Mouse (Mus musculus): ENCODE data around the gene Morn4. TPM values are rescaled to one million over a fixed set of nuclear protein-coding genes. Genes with fewer than 3 reads are reported as not detected.
A peak's percentile ranks its signal among the peaks of the same experiment; 100 is the strongest.

Morn4 gene
- polyA plus RNA-seq, 1 experiment from 2014 or later = 37.7 TPM

DNA sequence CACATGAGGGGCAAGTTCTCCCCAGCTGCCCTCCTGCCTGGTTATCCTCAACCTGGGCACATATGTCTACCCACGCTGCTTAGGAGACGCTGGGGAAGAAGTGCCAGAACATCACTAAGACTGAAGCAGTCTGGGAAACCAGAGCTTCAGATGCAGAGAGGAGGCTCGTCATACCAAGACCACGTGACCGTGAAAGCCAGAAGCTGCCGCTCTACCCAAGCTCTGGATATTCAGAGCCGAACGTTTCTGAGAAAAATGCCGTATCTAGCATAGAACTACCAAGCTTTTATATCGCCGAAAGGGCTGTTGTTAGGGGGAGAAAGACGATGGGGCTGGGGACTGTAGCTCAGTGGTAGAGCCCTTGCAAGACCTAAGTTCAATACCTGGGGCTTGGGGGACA, 47.8 kb downstream of the Morn4 start:
- Histone ChIP-seq H3K27ac (no peak overlapping the region), H3K4me2 (no peak overlapping the region), H3K36me3 (peaks cover 12% of the 10 kb centered on the region; the same call in 1 of the 2 replicates), H3K4me1 (replicated peaks) (peaks cover 21% of the 10 kb centered on the region), H3K9ac (replicated peaks) (no peak overlapping the region), H3K27me3 (peaks cover 20% of the 10 kb centered on the region; the same call in 1 of the 2 replicates), H3K9me3 (no peaks in the 10 kb centered on the region), H3K4me3 (replicated peaks) (no peak overlapping the region)
- WGBS = 91% methylated on average over 12 of the region's 12 CpGs
- ATAC-seq (ENCODE audit: insufficient number of reproducible peaks, insufficient read depth, low FRiP score, low TSS enrichment, low read depth) = no peak

DNA sequence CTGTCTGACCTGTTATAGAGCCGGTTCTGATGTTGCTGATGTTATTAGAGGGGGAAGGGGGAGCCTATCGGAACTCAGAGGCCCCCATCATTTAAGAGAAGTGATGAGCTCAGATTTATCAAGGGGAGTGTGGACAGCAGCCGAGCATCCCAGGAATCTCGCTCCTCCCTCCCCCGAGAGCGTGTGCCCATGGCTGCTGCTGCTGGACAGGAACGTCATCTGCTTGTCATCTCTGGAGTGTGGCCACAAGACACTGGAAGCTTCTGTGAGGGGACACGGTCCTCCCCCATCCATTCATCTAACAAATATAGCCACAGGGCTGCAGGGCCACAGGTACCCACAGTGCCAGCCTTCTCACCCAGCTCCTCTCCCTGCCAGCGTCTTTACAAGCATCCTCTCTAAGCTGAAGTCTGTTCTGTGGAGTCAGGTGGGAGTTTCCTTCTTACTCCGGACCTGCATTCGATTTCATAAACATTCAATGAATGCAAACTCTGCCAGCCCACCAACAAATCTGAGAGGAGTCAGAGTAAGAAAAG, 48.9 kb downstream of the Morn4 start:
- no peak overlapping the region for H3K9ac ChIP-seq (replicated peaks)
- H3K27me3 ChIP-seq = peaks cover 20% of the 10 kb centered on the region; the same call in 1 of the 2 replicates
- peaks cover 21% of the 10 kb centered on the region for H3K4me1 ChIP-seq (replicated peaks)
- peaks cover 18% of the 10 kb centered on the region for H3K36me3 ChIP-seq
- no peak overlapping the region for H3K4me2 ChIP-seq
- H3K9me3 ChIP-seq = no peaks in the 10 kb centered on the region
- no peak for ATAC-seq (ENCODE audit: insufficient number of reproducible peaks, insufficient read depth, low FRiP score, low TSS enrichment, low read depth)
- 75% methylated on average over 11 of the region's 11 CpGs for WGBS
- no peak overlapping the region for H3K4me3 ChIP-seq (replicated peaks)
- no peak overlapping the region for H3K27ac ChIP-seq

DNA sequence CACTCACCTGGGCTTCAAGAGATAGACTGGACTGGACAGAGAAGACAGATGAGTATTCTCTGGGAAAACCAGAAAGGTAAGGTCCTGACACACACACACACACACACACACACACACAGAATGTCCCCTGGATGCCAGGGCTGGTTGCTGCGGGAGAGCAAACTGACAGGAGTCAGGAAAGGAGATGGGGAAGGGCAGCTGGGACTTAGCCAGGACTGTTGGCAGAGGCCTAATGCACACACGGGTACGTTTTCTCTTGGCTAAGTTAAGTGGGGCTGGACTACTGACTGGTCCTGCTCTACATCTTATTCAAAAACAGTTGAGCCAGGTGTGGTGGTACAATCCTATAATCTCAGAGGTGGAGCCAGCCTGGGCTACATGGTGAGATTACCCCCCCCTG, 49.8 kb downstream of the Morn4 start:
- no peak overlapping the region for H3K27ac ChIP-seq
- no peak overlapping the region for H3K4me2 ChIP-seq
- ATAC-seq (ENCODE audit: insufficient number of reproducible peaks, insufficient read depth, low FRiP score, low TSS enrichment, low read depth) = no peak
- H3K4me1 ChIP-seq (replicated peaks) = peaks cover 21% of the 10 kb centered on the region
- peaks cover 18% of the 10 kb centered on the region for H3K36me3 ChIP-seq
- H3K4me3 ChIP-seq (replicated peaks) = no peak overlapping the region
- H3K9me3 ChIP-seq = no peaks in the 10 kb centered on the region
- H3K9ac ChIP-seq (replicated peaks) = no peak overlapping the region
- peaks cover 17% of the 10 kb centered on the region; the same call in 1 of the 2 replicates for H3K27me3 ChIP-seq
- 89% methylated on average over 3 of the region's 3 CpGs for WGBS

DNA sequence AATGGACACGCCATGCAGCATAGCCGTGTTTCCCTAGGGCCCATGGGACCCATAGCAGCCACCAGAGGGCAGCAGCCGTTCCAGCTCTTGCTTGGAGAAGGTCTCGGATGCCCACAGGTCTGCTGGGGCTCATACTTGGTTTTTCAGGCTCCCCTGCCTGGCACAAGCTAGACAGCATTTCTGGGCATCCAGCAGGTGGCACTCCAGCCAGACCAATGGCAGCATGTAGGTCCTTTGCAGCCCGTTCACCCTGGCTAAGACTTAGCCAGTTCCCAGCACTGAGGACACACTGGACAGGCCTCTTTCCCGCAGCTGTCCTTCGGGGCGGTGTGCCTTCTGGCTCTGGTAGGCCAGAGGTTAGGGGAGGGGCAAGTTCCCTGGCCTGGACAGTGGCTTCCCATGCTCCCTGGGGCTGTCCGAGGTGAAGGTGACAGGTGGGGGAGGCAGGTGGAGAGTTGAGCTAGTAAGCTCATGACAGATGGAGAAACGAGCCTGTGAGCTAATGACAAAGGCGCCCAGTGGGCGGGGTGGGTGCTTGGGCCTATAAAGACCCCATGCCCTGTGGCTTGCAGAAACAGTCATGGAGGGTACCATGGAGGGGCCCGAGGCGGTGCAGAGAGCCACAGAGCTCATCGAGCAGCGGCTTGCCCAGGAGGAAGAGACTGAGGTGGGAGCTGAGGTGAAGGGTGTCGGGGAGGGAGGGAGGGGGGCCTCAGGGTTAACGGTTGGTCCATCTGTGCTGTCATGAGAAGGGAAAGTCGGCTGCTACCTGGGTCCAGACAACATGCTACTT, 50.5 kb downstream of the Morn4 start, which contains the start of gene Ankrd2:
TSS of gene Ankrd2 (plus strand) at position 545 of the 793 bp plus-strand sequence.
- peaks cover 18% of the 10 kb centered on the region for H3K36me3 ChIP-seq
- peaks cover 14% of the 10 kb centered on the region; the same call in 1 of the 2 replicates for H3K27me3 ChIP-seq
- ATAC-seq (ENCODE audit: insufficient number of reproducible peaks, insufficient read depth, low FRiP score, low TSS enrichment, low read depth) = peak; percentile 56; the same call in 1 of the 2 replicates
- 66% methylated on average over 19 of the region's 19 CpGs for WGBS
- peak within 1 kb of the TSS; percentile 70; the same call in 1 of the 2 replicates for H3K27ac ChIP-seq
- peak within 1 kb of the TSS; percentile 21; the same call in 1 of the 2 replicates for H3K4me2 ChIP-seq
- H3K4me1 ChIP-seq (replicated peaks) = peaks cover 21% of the 10 kb centered on the region
- H3K4me3 ChIP-seq (replicated peaks) = no peak within 1 kb of the TSS
- H3K9me3 ChIP-seq = no peaks in the 10 kb centered on the region
- no peak within 1 kb of the TSS for H3K9ac ChIP-seq (replicated peaks)

- H3K9ac ChIP-seq (replicated peaks) = no peak overlapping the region
- WGBS = 51% methylated on average over 11 of the region's 11 CpGs
- H3K4me1 ChIP-seq (replicated peaks) = peaks cover 21% of the 10 kb centered on the region
- ATAC-seq (ENCODE audit: insufficient number of reproducible peaks, insufficient read depth, low FRiP score, low TSS enrichment, low read depth) = 0 out of 2 replicates have a peak, but pooled peaks have one; percentile 12
- peaks cover 18% of the 10 kb centered on the region for H3K36me3 ChIP-seq
- peak overlapping the region; percentile 21; the same call in 1 of the 2 replicates for H3K4me2 ChIP-seq
- H3K27ac ChIP-seq = peak overlapping the region; percentile 70; the same call in 1 of the 2 replicates
- H3K27me3 ChIP-seq = peaks cover 8% of the 10 kb centered on the region; the same call in 1 of the 2 replicates
- no peak overlapping the region for H3K4me3 ChIP-seq (replicated peaks)
- no peaks in the 10 kb centered on the region for H3K9me3 ChIP-seq
Observed at GRCm38 (mm10) chr19:42034881-42035455, 51.2 kb downstream of the Morn4 start.

GRCm38 (mm10) chr19:42034146-42034775, 51.9 kb downstream of the Morn4 start:
- Histone ChIP-seq H3K9me3 (no peaks in the 10 kb centered on the region), H3K9ac (replicated peaks) (peak overlapping the region; percentile 37; the same call in 1 of the 2 replicates), H3K4me2 (no peak overlapping the region), H3K4me3 (replicated peaks) (no peak overlapping the region), H3K36me3 (peaks cover 18% of the 10 kb centered on the region), H3K27me3 (peaks cover 4% of the 10 kb centered on the region; the same call in 1 of the 2 replicates), H3K4me1 (replicated peaks) (peaks cover 21% of the 10 kb centered on the region), H3K27ac (peak overlapping the region; percentile 70)
- WGBS = 50% methylated on average over 9 of the region's 9 CpGs
- no peak; the same call in 1 of the 2 replicates for ATAC-seq (ENCODE audit: insufficient number of reproducible peaks, insufficient read depth, low FRiP score, low TSS enrichment, low read depth)

DNA sequence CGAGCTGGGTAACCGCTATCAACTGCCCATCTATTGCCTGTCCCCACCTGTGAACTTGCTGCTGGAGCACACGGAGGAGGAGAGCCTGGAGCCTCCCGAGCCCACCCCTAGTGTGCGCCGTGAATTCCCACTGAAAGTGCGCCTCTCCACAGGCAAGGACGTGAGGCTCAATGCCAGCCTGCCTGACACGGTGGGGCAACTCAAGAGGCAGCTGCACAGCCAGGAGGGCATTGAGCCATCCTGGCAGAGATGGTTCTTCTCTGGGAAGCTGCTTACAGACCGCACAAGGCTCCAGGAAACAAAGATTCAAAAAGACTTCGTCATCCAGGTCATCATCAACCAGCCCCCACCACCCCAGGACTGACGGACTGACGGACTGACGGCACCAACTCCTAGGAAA, 52.5 kb downstream of the Morn4 start:
- Histone ChIP-seq H3K36me3 (peaks cover 18% of the 10 kb centered on the region), H3K27ac (no peak overlapping the region), H3K9ac (replicated peaks) (no peak overlapping the region; the same call in 1 of the 2 replicates), H3K4me3 (replicated peaks) (no peak overlapping the region), H3K27me3 (peaks cover 4% of the 10 kb centered on the region; the same call in 1 of the 2 replicates), H3K4me2 (no peak overlapping the region), H3K9me3 (no peaks in the 10 kb centered on the region), H3K4me1 (replicated peaks) (peaks cover 21% of the 10 kb centered on the region)
- 86% methylated on average over 14 of the region's 14 CpGs for WGBS
- no peak for ATAC-seq (ENCODE audit: insufficient number of reproducible peaks, insufficient read depth, low FRiP score, low TSS enrichment, low read depth)

- no peak for ATAC-seq (ENCODE audit: insufficient number of reproducible peaks, insufficient read depth, low FRiP score, low TSS enrichment, low read depth)
Observed at GRCm38 (mm10) chr19:42031112-42031511, 55.0 kb downstream of the Morn4 start.

GRCm38 (mm10) chr19:42026158-42026557, 60.0 kb downstream of the Morn4 start:
- no peak overlapping the region for H3K9ac ChIP-seq (replicated peaks)
- 6% methylated on average over 5 of the region's 5 CpGs for WGBS
- no peaks in the 10 kb centered on the region for H3K36me3 ChIP-seq
- 0 out of 2 replicates have a peak, but pooled peaks have one; percentile 38 for ATAC-seq (ENCODE audit: insufficient number of reproducible peaks, insufficient read depth, low FRiP score, low TSS enrichment, low read depth)
- no peaks in the 10 kb centered on the region for H3K9me3 ChIP-seq
- H3K4me3 ChIP-seq (replicated peaks) = no peak overlapping the region
- no peak overlapping the region for H3K4me2 ChIP-seq
- H3K27ac ChIP-seq = no peak overlapping the region
- no peaks in the 10 kb centered on the region for H3K4me1 ChIP-seq (replicated peaks)
- no peaks in the 10 kb centered on the region for H3K27me3 ChIP-seq

More at GRCm38 (mm10) chr19:42031112-42031511, 55.0 kb downstream of the Morn4 start:
- Histone ChIP-seq H3K27me3 (no peaks in the 10 kb centered on the region), H3K9me3 (no peaks in the 10 kb centered on the region), H3K4me2 (no peak overlapping the region), H3K4me1 (replicated peaks) (peaks cover 21% of the 10 kb centered on the region), H3K4me3 (replicated peaks) (no peak overlapping the region), H3K36me3 (peaks cover 18% of the 10 kb centered on the region), H3K9ac (replicated peaks) (no peak overlapping the region), H3K27ac (no peak overlapping the region)
- 78% methylated on average over 5 of the region's 5 CpGs for WGBS
